ENCODE assay signal across 18 mouse cellular contexts in genomic region chr11:60841467-60842200, GRCm38 (mm10). TPM values are rescaled to one million over a fixed set of nuclear protein-coding genes. Genes with fewer than 3 reads are reported as not detected.
DNase-seq lines count a peak whose midpoint lies in the region; ATAC-seq and TF ChIP-seq lines count a peak whose summit lies in the region.
"Had no signal": no experiment of that assay in that cellular context is flagged by ENCODE, and none has a peak within 500 bp of the region (broad histone marks: within the 10 kb centered on the region; RNA-seq: fewer than 3 reads in every experiment).

No protein-coding gene starts in this region.

- intact Hi-C loops in left cerebral cortex, postnatal 14 days (cut with DNase I) = no loop called here
- intact Hi-C loops in left cerebral cortex, adult 2 months (cut with DNase I) = no loop called here

- peak; percentile 43 for ATAC-seq in granulocyte monocyte progenitor cell, adult 5-6 weeks (replicated peaks; ENCODE audit: poor library complexity, severe bottlenecking)
- ATAC-seq: liver, embryonic 12.5 days; midbrain, embryonic 15.5 days had no signal

- H3K4me3 ChIP-seq in left cerebral cortex, adult 2 months = no peak overlapping the region
- H3K4me3 ChIP-seq: embryonic facial prominence, embryonic 15.5 days; heart, adult 2 months; hindbrain, embryonic 12.5 days; liver, embryonic 12.5 days; midbrain, embryonic 15.5 days had no signal

- no peak overlapping the region for H3K27ac ChIP-seq in left cerebral cortex, adult 2 months
- H3K27ac ChIP-seq: embryonic facial prominence, embryonic 15.5 days; heart, adult 2 months; hindbrain, embryonic 12.5 days; liver, embryonic 12.5 days; midbrain, embryonic 15.5 days had no signal

- DNase-seq in adrenal gland, postnatal 25 days = peak; percentile 29
- no peak for DNase-seq in adrenal gland, adult 18-20 months (ENCODE audit: low spot score in 2 of 2)
- DNase-seq in 416B (ENCODE audit: low read depth) = peak; percentile 60
- DNase-seq in R1 (ENCODE audit: low read depth, low spot score) = peak; percentile 92
- no peak for DNase-seq in left cerebral cortex, postnatal 14 days (ENCODE audit: low spot score in 2 of 2)
- no peak for DNase-seq in kidney, postnatal 4 days
- no peak for DNase-seq in left cerebral cortex, adult 2 months (ENCODE audit: extremely low spot score in 1 of 2, low spot score in 2 of 2)
- DNase-seq: cerebellum, adult 9-11 months; embryo, embryonic 11 days; heart, adult 2 months; lung, embryonic 14.5 days; right cerebral cortex, adult 18-20 months; thymus, adult 18-20 months had no signal

- no peak for TF ChIP-seq CTCF in left cerebral cortex, adult 2 months (IDR thresholded peaks at IDR 0.05)

RNA-seq across cellular contexts. Expression of gene Dhrs7b, which starts 11.2 kb away (rescaled TPM):
- total RNA-seq in adrenal gland, postnatal 25 days (2021) = 38.7 and 49.5 TPM in 2 replicates
- 10 to 100 TPM; 44.3 to 54.0 TPM for total RNA-seq in adrenal gland, adult 18-20 months (2021)
- total RNA-seq in granulocyte monocyte progenitor cell, adult 5-6 weeks (2014; fragmentation: Nextera tagmentation) = 11.2 and 14.8 TPM in 2 replicates
- 15.4 and 18.2 TPM in 2 replicates for total RNA-seq in granulocyte monocyte progenitor cell, adult 5-6 weeks (2017)
- total RNA-seq in left cerebral cortex, postnatal 14 days (2021) = 10 to 100 TPM; 30.6 to 31.5 TPM
- 10 to 100 TPM; 27.3 to 28.4 TPM for total RNA-seq in left cerebral cortex, adult 2 months (2021)

RNA-seq across cellular contexts. Expression of gene Shmt1, which starts 30.1 kb away (rescaled TPM):
- total RNA-seq in adrenal gland, postnatal 25 days (2021) = 82.3 and 91.4 TPM in 2 replicates
- total RNA-seq in adrenal gland, adult 18-20 months (2021) = 10 to 100 TPM; 21.4 to 81.1 TPM
- 49.9 and 84.1 TPM in 2 replicates for total RNA-seq in granulocyte monocyte progenitor cell, adult 5-6 weeks (2014; fragmentation: Nextera tagmentation)
- total RNA-seq in granulocyte monocyte progenitor cell, adult 5-6 weeks (2017) = 135 and 162 TPM in 2 replicates
- total RNA-seq in left cerebral cortex, postnatal 14 days (2021) = 1 to 10 TPM; 1.7 to 2.8 TPM
- total RNA-seq in left cerebral cortex, adult 2 months (2021) = 1 to 10 TPM; 2.2 to 3.1 TPM

RNA-seq across cellular contexts. Expression of gene Tmem11, which starts 37.4 kb away (rescaled TPM):
- 40.4 and 41.5 TPM in 2 replicates for total RNA-seq in adrenal gland, postnatal 25 days (2021)
- total RNA-seq in adrenal gland, adult 18-20 months (2021) = 10 to 100 TPM; 47.8 to 55.9 TPM
- total RNA-seq in granulocyte monocyte progenitor cell, adult 5-6 weeks (2014; fragmentation: Nextera tagmentation) = 31.5 and 35.4 TPM in 2 replicates
- total RNA-seq in granulocyte monocyte progenitor cell, adult 5-6 weeks (2017) = 67.1 and 72.3 TPM in 2 replicates
- 10 to 100 TPM; 24.7 to 27.0 TPM for total RNA-seq in left cerebral cortex, postnatal 14 days (2021)
- 10 to 100 TPM; 28.8 to 31.0 TPM for total RNA-seq in left cerebral cortex, adult 2 months (2021)

Comparison
In these comparisons a context has a peak if more than half of its experiments do, and no peak if none do; other contexts are left out.
1. DNase-seq: peak in adrenal gland, postnatal 25 days (single experiment), 416B (single experiment) and R1 (single experiment); none in adrenal gland, adult 18-20 months (0 of 2), left cerebral cortex, postnatal 14 days (0 of 2), kidney, postnatal 4 days (0 of 2) and left cerebral cortex, adult 2 months (0 of 2).
2. RNA of gene Shmt1, which starts 30.1 kb away (total RNA-seq): 49.9 to 162 TPM in granulocyte monocyte progenitor cell, adult 5-6 weeks, 82.3 to 91.4 TPM in adrenal gland, postnatal 25 days and 21.4 to 81.1 TPM in adrenal gland, adult 18-20 months; 2.2 to 3.1 TPM in left cerebral cortex, adult 2 months and 1.7 to 2.8 TPM in left cerebral cortex, postnatal 14 days; every median in the first group is over 4 times any median in the second.